Mouse (Mus musculus): Measurements from ENCODE around the gene Fzd2.

GRCm38 (mm10) chr11:102610675-102611316, 6.6 kb downstream of the Fzd2 start:
- TF ChIP-seq CTCF (IDR thresholded peaks at IDR 0.05; ENCODE audit: low read depth), result no peak
- TF ChIP-seq EP300 (optimal IDR thresholded peaks at IDR 0.05), result no peak

Measured in stomach, postnatal 0 days (tissue).